Mouse (Mus musculus) cerebral cortex, adult 2 months (tissue): ENCODE data around the gene Magi1.

Experiments used
- WGBS: fragments of 180-500 bp; shearing (Covaris S2); methylation state at CpG from one replicate; pipeline ENCODE4 v1.1.7; 2018; 5-methylcytosine and 5-hydroxymethylcytosine counted together

Gene Magi1

DNA sequence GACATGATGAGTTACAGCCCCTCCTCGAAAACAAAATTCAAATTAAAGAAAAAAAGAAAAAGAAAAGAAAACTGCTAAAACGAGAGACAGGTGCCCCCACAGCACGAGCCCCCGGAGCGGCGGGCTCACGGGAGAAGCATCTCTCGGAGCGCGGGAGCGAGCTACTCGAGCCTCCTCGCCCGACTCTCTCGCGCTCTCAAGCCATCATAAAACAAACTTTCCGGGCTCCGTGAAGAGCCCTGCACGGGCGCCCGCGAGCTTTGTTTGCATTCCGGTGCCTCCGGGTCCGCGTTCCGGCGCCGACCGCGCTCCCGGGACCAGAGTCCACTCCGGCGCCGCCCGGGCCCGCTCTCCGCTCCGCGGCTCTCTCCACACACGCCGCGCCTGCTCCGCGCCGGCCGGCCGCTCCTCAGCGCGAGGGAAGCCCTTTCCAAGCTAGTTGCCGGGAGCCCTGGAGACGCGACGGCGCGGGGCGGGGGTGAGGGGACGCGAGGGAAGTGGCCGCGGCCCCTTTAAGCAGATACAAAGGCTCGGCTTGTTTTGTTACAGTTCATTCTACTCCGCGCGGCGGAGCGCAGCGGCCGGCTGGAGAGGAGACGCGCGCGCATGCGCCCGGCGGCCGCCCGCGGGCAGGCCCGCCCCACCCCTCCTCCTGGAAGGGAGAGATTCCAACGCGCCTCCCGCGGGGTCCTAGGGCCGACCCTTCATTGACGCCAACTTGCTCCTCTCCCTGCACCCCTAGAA, at the start of gene Magi1:
Gene Magi1, minus strand, starts transcription at position 600 of the 744 bp plus-strand sequence.
- WGBS: under 1% methylated on average over 84 of the region's 86 CpGs

DNA sequence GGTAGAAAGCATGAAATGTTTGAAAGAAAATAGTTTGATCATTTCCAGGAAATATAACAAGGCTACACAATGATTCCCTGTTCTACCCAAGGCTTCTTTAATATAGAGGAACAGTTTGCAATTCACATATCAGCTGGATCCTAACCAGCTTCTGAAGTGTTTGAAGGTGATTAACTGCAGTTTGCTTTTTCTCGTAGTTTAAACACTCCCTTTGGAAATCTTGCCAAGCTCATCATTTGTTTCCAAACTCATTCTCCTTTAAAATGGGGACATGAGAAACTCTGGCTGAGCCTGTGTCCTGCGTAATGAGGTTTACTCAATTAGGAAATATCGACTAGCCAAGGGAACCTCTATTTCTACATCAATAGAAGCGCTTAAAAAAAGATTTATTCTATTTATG, 43.4 kb upstream of the Magi1 start:
- 62% methylated on average over 4 of the region's 4 CpGs for WGBS

DNA sequence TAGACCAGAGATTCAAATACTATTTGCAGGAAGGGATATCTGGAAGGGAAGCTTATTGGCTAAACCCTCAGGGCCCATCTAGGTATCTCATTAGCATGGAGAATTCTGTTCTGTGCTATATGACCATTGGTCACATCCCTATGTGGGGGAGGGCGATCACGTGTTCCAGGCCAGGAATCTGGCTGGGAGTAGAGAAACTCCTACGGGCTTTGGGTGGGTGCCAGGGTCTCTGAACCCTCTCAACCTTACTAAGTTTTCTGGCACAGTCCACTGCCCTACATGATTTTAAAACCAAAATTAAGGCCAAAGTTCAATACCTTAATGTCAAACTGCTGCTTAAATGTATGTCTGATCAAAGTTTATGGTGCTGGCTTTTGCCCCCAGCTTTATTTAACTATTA, 33.2 kb upstream of the Magi1 start:
- WGBS: 71% methylated on average over 3 of the region's 3 CpGs

DNA sequence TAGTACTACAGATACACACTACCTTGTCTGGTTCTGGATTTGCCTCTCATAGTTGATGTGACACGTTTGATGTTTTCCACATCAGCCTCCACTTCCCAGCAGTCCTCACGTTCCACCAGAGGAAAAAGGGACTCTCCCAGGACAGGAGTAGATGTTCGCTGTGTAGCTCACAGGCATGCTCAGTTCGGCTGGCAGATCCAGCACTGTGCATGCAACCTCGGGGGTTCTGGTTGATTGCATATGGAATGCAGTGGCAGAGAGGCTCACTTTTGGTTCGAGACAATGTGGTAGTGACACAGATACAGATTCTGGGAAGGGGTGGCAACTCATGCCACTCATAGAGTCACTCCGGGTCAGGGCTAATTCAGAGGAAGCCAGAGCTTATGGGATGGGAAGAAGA, 28.6 kb upstream of the Magi1 start:
- 81% methylated on average over 7 of the region's 7 CpGs for WGBS

DNA sequence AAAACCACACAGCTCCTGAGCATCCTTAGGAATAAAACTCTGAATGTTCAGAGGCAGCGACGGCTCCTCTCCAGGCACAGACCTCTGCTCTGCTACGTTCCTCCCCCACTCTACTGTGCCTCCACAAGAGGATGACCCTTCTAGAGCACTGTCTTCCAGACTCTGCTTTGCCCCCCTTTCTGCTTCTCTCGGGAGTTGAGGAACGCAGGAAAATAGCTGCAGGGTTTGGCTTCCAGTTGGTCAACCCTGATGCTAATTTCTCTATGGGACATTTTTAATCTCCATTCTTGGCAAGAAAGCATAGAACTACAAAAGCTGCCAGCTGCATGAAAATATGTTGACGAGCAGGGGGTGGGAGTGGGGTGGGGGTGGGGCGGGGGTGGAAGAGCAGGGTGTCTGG, 24.8 kb upstream of the Magi1 start:
- WGBS: 28% methylated on average over 7 of the region's 7 CpGs

DNA sequence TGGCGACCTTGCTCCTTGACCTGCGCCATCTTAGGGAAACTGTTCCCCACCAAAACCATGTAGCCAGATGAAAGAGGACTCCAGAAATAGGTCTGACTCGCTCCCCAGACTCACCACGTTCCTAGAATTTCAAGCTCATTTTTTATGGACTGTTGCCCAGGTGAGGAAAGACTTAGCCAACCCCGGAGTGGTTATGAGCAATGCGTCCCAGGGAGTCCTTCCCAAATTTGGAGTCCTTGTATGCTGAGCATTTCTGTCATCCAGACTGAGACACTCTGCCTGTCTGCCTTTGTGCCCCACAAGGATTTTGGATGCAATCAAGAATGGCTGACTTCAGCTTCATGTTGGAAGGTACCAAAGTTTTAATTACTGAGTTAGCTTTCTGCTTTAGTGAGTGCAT, 19.8 kb upstream of the Magi1 start:
- 53% methylated on average over 6 of the region's 6 CpGs for WGBS

DNA sequence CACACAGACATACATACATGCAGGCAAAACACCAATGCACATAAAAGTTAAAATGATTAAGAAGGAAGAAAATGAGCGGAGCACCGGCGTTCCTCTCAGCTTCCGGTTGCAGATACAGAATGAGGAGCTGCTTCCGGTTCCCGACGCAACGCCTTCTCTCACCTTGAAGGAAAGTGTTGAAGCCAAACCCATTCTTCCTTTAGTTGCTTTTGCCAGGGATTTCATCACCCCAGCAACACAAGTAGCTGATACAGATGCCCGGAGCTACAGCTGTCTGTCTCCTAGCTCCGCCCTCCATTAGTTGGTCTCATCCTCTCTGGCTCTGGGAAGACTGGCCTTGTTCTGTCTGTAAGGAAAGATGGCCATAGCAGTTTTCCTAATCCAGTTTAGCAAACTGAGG, 18.1 kb upstream of the Magi1 start:
- WGBS: 83% methylated on average over 10 of the region's 10 CpGs

DNA sequence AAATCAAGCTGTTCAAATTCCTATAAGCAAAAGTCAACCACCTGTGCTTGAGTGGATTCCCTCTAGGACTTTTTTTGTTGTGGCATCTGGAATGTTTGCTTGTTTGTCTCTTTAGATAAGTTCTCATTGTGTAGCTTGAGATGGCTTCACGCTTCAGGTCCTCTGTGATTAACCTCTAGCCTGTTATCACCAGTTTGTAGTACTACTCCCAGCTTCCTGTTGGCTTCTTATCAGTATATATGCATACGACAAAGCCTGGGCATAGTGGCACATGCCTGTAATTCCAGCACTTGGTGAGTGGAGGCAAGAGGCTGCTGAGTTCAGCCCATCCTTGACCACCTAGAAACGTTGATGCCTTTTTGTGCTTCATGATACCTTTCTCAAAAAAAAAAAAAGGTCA, 16.8 kb upstream of the Magi1 start:
- WGBS: 88% methylated on average over 3 of the region's 3 CpGs

DNA sequence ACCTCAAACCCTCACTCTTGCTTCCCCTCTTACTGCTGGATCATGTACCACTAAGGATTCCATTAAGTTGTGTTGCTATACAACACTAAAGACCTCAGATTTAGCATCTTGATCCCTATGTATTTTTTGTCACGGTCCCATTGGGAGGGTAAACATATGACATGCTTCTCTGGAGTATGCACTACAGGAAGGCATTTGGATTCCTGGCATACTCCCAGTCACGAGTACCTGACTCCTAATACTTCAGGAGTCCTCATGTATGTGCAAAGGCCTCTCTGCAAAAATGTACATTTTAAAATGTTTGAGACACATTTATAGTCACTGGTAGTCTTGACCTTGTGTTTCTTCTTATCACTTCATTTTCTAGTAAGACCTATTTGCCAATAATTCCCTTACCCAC, 2.8 kb upstream of the Magi1 start:
- 92% methylated on average over 2 of the region's 2 CpGs for WGBS

DNA sequence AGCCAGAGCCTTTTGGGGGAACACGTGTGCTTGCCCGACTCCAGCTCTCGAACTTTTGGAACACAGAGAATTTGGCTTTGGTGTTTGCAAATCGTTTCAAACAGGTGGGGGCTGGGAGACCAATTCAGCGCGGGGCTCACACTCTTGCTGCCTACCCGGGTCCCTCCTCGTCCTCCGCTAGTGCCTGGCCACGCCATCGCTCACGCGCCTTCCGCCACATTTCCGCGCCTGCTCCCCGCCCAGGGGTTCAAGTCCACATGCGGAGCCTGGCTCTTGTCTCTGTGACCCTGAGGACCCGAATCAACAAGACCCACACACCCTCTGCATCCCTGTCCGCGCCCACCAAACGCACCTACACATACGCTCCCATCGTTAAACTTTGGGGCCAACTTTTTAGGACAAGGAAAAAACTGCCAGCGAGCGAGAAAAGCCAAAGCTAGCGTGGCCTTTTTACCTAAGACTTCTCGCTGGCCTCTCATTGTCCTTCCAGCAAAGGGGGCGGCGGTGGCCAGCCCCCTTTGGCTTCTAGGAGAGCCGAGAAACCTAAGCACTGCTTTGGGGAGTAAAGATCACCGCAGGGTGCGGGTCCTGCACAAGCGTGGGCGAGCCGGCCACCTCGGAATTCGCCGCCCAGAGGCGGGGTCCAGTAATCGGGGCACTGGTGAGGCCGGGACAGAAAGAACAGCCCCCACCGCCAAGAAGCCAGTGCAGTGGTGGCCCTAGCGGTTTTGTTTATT, 540 bp upstream of the Magi1 start:
- WGBS: 3% methylated on average over 44 of the region's 44 CpGs

DNA sequence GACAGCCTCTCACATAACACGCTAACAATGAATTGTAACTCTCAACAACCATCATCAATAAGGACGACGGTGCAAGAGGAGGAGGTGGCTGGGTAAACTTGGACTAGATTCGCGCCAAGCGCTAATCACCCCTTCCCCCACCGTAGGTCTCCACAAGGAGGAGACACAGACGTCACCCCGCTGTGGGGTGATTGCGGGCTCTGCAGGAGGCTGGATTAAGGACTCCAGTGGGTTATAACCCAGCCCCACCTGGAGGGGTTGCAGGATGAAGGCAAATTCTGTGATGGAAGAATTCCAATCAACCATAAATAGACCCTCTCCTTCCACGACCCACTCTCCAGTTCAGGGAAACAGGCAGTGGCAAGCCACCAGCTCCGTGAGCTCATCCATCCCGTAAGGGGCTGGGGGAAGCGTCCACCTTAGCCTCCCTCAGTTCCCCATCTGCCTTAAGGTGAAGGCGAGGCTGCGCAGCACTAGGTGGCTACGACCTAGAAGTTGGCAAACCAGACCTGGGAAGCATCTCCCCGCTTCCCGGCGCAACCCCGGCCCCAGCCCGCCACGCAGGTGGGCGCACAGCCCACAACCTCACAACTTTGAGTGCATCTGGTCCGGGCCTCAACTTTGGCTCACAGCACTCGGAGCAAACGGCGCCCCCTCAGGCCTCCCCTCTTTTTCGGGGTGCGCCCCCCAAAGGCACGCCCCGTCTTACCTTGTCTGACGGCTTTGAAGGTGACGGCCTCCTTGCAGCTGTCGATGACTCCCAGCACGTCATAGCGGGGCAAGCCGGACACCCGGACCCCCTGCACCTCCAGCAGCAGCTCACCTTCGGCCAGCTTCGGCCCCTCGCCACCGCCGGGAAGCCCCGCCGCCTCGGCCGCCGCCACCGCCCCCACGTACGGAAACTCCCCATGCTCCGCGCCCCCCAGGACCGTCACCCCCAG, 1.1 kb downstream of the Magi1 start:
- under 1% methylated on average over 55 of the region's 55 CpGs for WGBS

DNA sequence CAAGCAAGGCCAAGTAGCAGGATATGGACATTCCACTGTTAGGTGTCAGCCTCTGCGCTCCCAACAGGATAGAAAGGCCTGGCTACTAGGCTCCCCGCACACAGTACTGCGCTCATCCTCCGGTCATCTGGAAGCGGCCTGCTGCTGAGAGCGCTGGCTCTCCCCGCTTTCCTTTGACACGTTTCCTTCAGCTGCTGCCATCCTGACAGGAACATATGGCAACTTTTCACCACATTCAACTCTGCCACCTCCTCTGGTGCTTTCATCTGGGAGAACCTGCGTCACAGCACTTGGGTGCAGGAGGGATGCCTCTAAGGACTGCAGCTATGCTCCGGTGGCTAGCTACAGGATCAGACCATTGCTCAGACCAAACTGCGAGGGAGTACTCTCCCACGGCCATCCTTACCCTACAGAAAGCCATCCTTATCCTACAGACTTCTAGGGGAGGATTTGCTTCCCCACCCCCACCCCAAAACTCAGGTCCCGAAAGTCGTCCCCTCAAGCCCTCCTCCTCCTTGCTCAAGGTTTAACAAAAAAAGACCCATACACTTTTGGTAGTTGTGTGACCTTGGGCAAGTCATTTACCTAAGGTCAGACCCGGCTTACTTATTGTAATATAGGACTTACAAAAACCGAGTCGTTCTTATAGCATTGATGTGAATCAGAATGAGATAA, 2.0 kb downstream of the Magi1 start:
- WGBS: 23% methylated on average over 17 of the region's 17 CpGs

DNA sequence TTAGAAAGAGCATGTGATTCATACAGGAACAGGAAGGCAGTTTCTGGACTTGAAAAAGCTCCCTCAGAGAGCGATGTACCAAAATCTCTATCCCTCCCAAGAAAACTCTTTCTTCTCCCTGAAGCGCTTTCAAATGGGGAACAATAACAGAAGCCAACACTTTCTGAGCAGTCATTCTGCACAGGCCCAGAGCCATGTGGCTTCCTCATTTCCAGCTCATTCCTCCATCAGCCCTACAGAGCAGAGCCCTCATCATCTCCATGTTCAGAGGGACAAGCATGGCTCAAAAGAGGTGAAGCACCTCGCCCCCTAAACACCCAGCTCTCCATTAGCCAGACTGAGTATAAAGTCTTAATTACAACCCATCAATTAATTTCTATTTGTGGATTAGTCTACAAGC, 9.8 kb downstream of the Magi1 start:
- WGBS: 75% methylated on average over 3 of the region's 3 CpGs

DNA sequence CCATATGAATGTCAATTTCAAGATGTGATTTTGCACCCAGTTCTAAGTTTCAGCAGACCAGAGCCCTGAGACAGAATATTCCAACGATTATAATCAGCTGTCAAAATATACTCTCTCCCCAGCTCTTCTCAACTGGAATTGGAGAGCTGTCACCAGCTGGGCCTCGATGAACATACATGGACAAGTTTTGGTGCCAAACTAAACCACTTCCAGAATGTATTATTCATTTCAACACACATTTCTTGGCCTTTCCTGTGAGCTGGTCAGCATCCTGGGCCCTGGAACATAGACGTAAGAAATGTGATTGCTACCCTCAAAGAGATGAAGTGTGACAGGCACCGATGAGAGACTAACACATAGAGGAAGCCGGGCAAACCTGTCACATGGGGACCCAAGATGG, 13.7 kb downstream of the Magi1 start:
- 61% methylated on average over 5 of the region's 5 CpGs for WGBS

DNA sequence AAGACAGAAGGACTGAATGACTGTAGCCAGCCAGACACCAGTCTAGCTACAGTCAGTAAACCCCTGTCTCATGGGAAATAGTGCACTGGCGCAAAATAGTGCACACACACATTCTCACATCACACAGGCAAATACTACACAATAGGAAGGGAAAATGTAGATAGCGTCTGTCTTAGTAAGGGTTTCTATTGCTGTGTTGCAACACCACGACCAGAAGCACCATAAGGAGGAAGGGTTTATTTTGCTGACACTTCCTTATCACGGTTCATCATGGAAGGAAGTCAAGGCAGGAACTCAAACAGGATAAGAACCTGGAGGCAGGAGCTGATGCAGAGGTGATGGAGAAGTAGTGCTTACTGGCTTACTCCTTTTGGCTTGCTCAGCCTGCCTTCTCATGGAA, 14.5 kb downstream of the Magi1 start:
- WGBS: 59% methylated on average over 4 of the region's 4 CpGs

DNA sequence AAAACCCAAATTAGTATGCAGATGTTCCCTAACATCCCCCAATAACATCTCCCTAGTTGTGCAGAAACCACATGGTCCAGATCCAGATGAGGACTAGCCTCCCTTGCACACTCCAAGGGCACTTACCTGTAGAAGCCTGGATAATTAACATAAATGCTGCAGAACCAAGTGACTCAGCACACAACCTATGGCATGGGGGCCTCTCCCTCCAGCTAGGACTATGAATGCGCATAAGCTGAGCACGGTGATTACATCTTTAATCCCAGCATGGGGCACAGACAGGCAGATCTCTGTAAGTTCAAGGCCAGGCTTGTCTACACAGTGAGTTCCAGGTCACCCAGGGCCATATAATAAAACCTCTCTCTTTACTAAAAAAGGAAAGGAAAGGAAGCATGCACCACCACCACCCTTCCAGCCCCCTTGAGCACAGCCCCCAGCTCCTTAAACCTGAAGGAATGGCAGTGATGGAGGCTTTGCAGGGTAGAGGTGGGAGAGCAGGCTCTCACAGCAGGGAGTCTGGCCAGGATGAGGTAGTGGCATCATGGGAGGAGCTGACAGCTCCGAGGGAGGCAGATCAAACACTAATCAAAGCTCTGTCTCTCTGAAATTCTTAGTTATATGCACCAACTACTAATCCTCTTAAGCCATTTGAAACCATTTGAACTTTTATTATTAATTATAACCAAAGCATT, 18.3 kb downstream of the Magi1 start:
- 89% methylated on average over 3 of the region's 3 CpGs for WGBS

DNA sequence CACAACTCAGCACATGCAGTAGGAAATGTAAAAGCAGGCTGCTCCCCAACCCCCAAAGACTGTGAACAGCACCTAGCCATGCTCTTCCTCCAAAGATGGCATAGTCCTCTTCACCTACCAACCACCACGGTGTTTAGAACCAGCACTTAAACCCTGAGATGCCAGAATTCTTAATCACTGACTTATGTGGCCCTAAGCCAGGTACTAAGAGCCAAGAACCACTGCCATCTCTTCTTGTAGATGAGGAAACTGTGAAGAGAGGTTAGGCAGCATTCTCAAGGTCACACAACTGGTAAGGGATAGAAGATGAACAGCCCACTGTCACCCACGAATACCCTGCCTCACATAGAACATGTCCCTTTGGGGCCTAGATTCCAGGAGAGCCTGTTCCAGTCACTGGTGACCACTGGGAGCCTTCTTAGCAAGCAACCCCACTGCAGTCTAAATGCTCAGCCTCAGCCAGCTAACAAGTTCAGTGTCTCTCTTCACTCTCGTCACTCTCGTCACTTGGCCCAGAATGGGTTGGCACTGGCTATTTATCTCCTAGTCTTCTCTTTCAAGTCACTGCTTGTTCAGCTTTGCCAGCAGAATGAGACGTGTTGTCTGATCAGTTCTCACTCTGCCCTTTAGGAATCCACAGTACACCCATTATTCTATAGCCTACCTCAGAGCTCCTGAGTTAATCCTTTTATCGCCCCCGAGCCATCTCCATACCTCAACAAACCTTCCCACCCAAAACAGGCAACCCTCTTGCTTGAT, 19.4 kb downstream of the Magi1 start:
- 72% methylated on average over 7 of the region's 7 CpGs for WGBS

DNA sequence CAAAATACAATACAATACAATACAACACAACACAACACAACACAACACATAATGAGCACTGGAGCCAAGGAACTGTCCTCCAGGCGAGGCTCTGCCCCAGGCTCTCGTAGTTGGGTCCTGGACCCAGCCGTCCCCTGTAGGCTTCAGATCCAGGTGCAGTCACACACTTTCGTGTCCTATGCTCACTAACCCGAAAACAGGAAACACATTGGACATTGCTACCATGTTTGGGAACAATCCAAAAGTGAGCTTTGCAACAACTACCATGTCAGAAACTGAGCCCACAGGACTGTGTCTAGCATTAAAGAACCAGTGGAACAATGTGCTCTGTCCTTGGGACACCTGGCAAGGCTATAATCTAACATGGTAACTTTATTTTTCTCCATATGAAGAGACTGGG, 22.9 kb downstream of the Magi1 start:
- WGBS: 90% methylated on average over 5 of the region's 5 CpGs

DNA sequence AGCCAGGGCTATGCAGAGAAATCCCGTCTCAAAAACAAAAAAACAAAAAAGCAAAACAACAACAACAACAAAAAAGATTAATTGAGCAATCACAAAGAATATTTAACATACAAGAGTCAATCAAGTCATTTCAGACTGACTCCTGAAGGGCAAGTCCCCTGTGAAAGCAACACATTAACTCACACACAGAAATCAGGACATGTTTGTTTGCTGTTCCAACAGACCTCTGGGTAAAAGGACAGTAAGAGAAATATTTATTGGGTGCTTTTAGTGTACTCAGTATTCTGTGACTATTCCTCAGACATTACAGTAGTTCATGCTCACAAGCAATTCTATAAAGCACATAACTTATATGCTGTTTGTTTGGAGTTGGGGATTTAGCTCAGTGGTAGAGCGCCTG, 23.7 kb downstream of the Magi1 start:
- WGBS: 98% methylated on average over 2 of the region's 2 CpGs

DNA sequence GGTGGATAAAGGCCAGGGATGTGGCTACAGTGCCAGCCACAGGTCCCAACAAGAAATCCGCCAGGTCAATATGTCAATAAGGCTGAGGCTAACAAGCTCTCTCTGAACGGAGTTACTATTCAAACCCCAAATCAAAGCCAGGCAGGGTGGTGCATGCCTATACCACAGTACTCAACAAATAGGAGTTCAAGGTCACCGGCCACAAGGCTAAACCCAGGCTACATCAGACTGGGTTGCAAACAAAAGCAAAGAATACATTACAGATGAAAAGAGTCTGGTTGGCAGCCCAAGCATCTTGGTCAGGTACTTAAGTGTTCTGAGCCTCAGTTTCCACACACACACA, 25.9 kb downstream of the Magi1 start:
- 97% methylated on average over 3 of the region's 3 CpGs for WGBS
